Mouse (Mus musculus): ENCODE measurements around the gene Fam229a.
"Not testable (repeated sequence)": the region's sequence is repeated elsewhere in the genome, so short reads cannot be mapped to it uniquely, and the experiment has no call there.

Gene Fam229a

GRCm38 (mm10) chr4:129490972-129491880, at the start of gene Fam229a, which contains the start of gene Tssk3:
Fam229a (plus strand) TSS chr4:129491190.
Tssk3 (minus strand) TSS chr4:129491022.
- DNase-seq (ENCODE audit: low spot score) = peak; percentile 38

- DNase-seq (ENCODE audit: low spot score) = no peak
Observed at GRCm38 (mm10) chr4:129447360-129447759, 43.6 kb upstream of the Fam229a start.

GRCm38 (mm10) chr4:129447778-129448563, 43.0 kb upstream of the Fam229a start:
- DNase-seq (ENCODE audit: low spot score) = no peak

- no peak for DNase-seq (ENCODE audit: low spot score)
Observed at GRCm38 (mm10) chr4:129448713-129449112, 42.3 kb upstream of the Fam229a start.

GRCm38 (mm10) chr4:129450851-129451250, 40.1 kb upstream of the Fam229a start:
- no peak for DNase-seq (ENCODE audit: low spot score)

- no peak for DNase-seq (ENCODE audit: low spot score)
Observed at GRCm38 (mm10) chr4:129451471-129452169, 39.4 kb upstream of the Fam229a start.

GRCm38 (mm10) chr4:129455265-129455664, 35.7 kb upstream of the Fam229a start:
- peak; percentile 30 for DNase-seq (ENCODE audit: low spot score)

GRCm38 (mm10) chr4:129456126-129456525, 34.9 kb upstream of the Fam229a start:
- DNase-seq (ENCODE audit: low spot score) = no peak

GRCm38 (mm10) chr4:129457311-129457710, 33.7 kb upstream of the Fam229a start:
- not testable (repeated sequence) for DNase-seq (ENCODE audit: low spot score)

GRCm38 (mm10) chr4:129459726-129460125, 31.3 kb upstream of the Fam229a start:
- DNase-seq (ENCODE audit: low spot score) = no peak

- DNase-seq (ENCODE audit: low spot score) = no peak
Observed at GRCm38 (mm10) chr4:129460827-129461182, 30.2 kb upstream of the Fam229a start.

GRCm38 (mm10) chr4:129461183-129461960, 29.6 kb upstream of the Fam229a start, which contains the start of gene Bsdc1:
Bsdc1 (plus strand) TSS chr4:129461581.
- DNase-seq (ENCODE audit: low spot score) = peak; percentile 98

- DNase-seq (ENCODE audit: low spot score) = no peak
Observed at GRCm38 (mm10) chr4:129462118-129462517, 28.9 kb upstream of the Fam229a start.

GRCm38 (mm10) chr4:129463097-129464059, 27.6 kb upstream of the Fam229a start:
- DNase-seq (ENCODE audit: low spot score) = no peak

GRCm38 (mm10) chr4:129464286-129464815, 26.6 kb upstream of the Fam229a start:
- DNase-seq (ENCODE audit: low spot score) = no peak

- DNase-seq (ENCODE audit: low spot score) = no peak
Observed at GRCm38 (mm10) chr4:129476047-129476446, 14.9 kb upstream of the Fam229a start.

GRCm38 (mm10) chr4:129479863-129480262, 11.1 kb upstream of the Fam229a start:
- DNase-seq (ENCODE audit: low spot score) = no peak

- DNase-seq (ENCODE audit: low spot score) = no peak
Observed at GRCm38 (mm10) chr4:129481090-129481489, 9.9 kb upstream of the Fam229a start.

GRCm38 (mm10) chr4:129494681-129495080, 3.7 kb downstream of the Fam229a start:
- DNase-seq (ENCODE audit: low spot score) = no peak

All from ovary, postnatal 36 days (tissue).